Mouse (Mus musculus) spleen, adult 10 weeks (tissue): ENCODE measurements around the gene 1700020D05Rik. TPM values are rescaled to one million over a fixed set of nuclear protein-coding genes. Genes with fewer than 3 reads are reported as not detected.

Experiments used
- polyA plus RNA-seq: library from polyadenylated mRNA; stranded (reverse); fragments of 350-450 nt; fragmentation: Illumina TruSeq; extraction: RNeasy Lipid Tissue Mini Kit (QIAGEN cat#74804); gene quantifications from one replicate; pipeline ENCODE4 v1.2.3, GENCODE M21; 2015; ENCODE audit warnings: low replicate concordance; ENCODE audit not compliant: insufficient read depth

1700020D05Rik gene
- polyA plus RNA-seq: 2.5 TPM

GRCm38 (mm10) chr19:5503687-5504086 lies at the start of gene 1700020D05Rik:
Gene 1700020D05Rik (minus strand): TSS chr19:5503787.

DNA sequence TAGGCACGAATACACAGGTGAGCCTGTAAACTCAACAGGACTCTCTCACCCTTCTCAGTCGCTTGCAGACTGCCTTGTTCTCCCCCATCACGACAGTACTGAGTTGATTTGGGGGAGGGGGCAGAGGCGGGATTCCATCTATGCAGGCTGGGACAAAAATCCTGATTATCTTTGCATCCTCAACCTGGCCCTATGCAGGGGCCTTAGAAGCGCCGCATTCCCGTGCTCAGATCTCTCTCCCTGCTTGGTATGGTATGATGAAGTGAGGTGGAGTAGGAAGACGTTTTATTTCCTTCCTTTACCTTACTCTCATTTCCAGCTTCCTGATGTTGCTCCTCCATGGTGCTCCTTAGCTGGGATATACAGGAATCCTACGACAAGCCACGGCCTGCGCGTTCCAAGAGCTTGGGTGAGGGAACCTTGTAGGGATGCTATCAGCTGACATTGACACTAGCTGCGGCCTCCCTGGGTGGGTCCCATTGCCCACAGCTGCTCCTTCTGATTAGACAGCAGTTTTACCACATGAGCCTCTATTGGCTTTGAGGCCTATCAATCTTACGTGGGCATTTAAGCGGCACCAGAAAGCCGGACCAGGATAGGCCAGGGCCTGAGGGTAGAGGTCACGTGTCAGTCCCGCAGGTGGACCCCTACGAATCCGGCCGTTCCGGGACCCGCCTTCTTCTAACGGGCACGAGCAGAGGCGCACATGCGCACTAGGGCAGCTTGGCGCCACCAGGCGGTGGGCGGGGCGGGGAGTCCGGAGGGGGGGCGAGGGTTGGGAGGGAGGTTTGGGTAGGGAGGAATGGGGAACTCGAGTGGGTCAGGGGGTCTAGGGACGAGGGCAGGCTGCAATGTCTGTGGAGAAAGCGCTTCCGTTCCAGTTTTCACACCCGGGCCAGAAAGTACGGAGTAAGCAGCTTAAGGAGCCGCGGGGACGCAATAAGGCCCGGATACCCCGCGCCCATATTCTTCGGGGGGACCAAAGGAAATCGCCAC lies 6.7 kb upstream of the 1700020D05Rik start, which contains the start of gene Snx32:
TSS of gene Snx32 (minus strand) at position 508 of the 996 bp plus-strand sequence.

GRCm38 (mm10) chr19:5490313-5490897 lies 13.2 kb downstream of the 1700020D05Rik start, which contains the start of gene Cfl1:
Gene Cfl1 (plus strand): TSS chr19:5490455.

GRCm38 (mm10) chr19:5487768-5488550 lies 15.6 kb downstream of the 1700020D05Rik start, which contains the start of gene Mus81:
Gene Mus81 (minus strand): TSS chr19:5488402.

GRCm38 (mm10) chr19:5473720-5474119 lies 29.9 kb downstream of the 1700020D05Rik start, which contains the start of gene Efemp2:
Gene Efemp2 (plus strand): TSS chr19:5473954.

GRCm38 (mm10) chr19:5468374-5468773 lies 35.2 kb downstream of the 1700020D05Rik start, which contains the start of gene Ctsw:
Gene Ctsw (minus strand): TSS chr19:5468507.

DNA sequence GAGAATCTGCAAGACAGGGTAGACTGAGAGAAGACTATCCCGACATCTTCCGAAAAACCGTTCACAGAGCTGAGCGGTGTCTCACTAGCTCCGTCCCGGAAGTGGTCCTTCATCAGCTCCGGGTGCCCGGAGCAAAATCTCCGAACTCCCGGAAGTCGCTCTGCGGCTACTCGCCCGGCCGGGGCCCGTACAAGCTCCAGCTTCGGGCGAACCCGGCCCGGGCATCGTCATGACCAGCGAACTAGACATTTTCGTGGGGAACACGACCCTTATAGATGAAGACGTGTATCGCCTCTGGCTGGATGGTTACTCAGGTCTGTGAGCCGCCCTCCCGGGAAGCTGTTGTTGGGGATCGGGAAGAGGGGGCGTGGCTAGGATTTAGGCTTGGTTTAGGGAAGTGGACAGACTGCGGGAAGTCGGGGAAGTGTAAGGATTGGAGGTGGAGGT lies 43.1 kb downstream of the 1700020D05Rik start, which contains the start of gene Fibp:
TSS of gene Fibp (plus strand) at position 151 of the 447 bp plus-strand sequence.

DNA sequence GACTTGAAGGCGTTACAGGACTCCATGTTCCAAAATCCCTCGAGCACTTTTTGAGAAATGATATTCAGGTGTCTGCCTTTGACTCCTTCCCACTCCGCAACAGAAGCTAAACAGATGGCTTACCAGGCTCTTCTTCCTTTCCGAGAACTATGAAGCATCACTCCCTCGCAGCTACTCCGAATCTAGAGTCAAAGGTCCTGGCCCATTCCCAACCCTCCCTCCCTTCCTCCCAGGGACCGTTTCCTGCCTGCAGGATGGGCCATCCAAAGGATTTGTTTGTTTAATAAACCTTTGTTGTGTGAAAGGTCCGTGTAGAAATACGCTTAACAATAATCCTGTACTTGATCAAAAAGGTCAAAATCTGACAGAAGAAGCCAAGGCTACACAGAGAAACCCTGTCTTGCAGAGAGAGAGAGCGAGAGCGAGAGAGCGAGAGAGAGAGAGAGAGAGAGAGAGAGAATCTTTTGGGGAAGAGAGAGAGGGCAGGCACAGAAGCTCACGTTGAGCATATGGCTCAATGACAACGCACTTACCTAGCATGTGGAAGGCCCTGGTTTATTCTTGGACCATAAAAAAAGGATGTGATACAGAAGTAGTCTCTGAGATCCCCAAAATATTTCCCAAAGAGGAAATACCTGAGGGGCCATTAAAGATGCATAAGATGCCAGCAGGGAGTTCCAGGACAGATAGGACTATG lies 45.7 kb downstream of the 1700020D05Rik start, which contains the start of gene Ccdc85b:
TSS of gene Ccdc85b (minus strand) at position 149 of the 697 bp plus-strand sequence.

Other genes with a start within 250 kb of the 1700020D05Rik start
- gene Pacs1, start 230.7 kb downstream of the 1700020D05Rik start, polyA plus RNA-seq: 26.8 TPM
- 171 TPM for gene Sf3b2, start 208.3 kb downstream of the 1700020D05Rik start, polyA plus RNA-seq
- gene Gal3st3, start 205.5 kb downstream of the 1700020D05Rik start, polyA plus RNA-seq: 0.18 TPM
- gene Catsper1, start 168.0 kb downstream of the 1700020D05Rik start, polyA plus RNA-seq: not detected
- gene Cst6, start 154.2 kb downstream of the 1700020D05Rik start, polyA plus RNA-seq: not detected
- gene Eif1ad, start 137.0 kb downstream of the 1700020D05Rik start, polyA plus RNA-seq: 39.4 TPM
- 122 TPM for gene Banf1, start 136.6 kb downstream of the 1700020D05Rik start, polyA plus RNA-seq
- 46.2 TPM for gene Sart1, start 115.1 kb downstream of the 1700020D05Rik start, polyA plus RNA-seq
- not detected for gene Tsga10ip, start 101.3 kb downstream of the 1700020D05Rik start, polyA plus RNA-seq
- 91.5 TPM for gene Drap1, start 78.8 kb downstream of the 1700020D05Rik start, polyA plus RNA-seq
- gene AI837181, start 78.6 kb downstream of the 1700020D05Rik start, polyA plus RNA-seq: 13.6 TPM
- not detected for gene Fosl1, start 56.2 kb downstream of the 1700020D05Rik start, polyA plus RNA-seq
- gene Ccdc85b, start 45.9 kb downstream of the 1700020D05Rik start, polyA plus RNA-seq: 1.9 TPM
- 48.7 TPM for gene Fibp, start 43.2 kb downstream of the 1700020D05Rik start, polyA plus RNA-seq
- 42.6 TPM for gene Ctsw, start 35.3 kb downstream of the 1700020D05Rik start, polyA plus RNA-seq
- 4.0 TPM for gene Efemp2, start 29.8 kb downstream of the 1700020D05Rik start, polyA plus RNA-seq
- 11.7 TPM for gene Mus81, start 15.4 kb downstream of the 1700020D05Rik start, polyA plus RNA-seq
- gene Cfl1, start 13.3 kb downstream of the 1700020D05Rik start, polyA plus RNA-seq: 1,502 TPM
- 11.0 TPM for gene Snx32, start 6.8 kb upstream of the 1700020D05Rik start, polyA plus RNA-seq
- not detected for gene Ovol1, start 56.9 kb upstream of the 1700020D05Rik start, polyA plus RNA-seq
- 1.7 TPM for gene Ap5b1, start 64.2 kb upstream of the 1700020D05Rik start, polyA plus RNA-seq
- 23.7 TPM for gene Rnaseh2c, start 98.1 kb upstream of the 1700020D05Rik start, polyA plus RNA-seq
- 44.8 TPM for gene Kat5, start 106.5 kb upstream of the 1700020D05Rik start, polyA plus RNA-seq
- 29.6 TPM for gene Rela, start 133.7 kb upstream of the 1700020D05Rik start, polyA plus RNA-seq
- 103 TPM for gene Sipa1, start 159.9 kb upstream of the 1700020D05Rik start, polyA plus RNA-seq
- 12.7 TPM for gene Map3k11, start 185.0 kb upstream of the 1700020D05Rik start, polyA plus RNA-seq
- 25.8 TPM for gene Pcnx3, start 185.1 kb upstream of the 1700020D05Rik start, polyA plus RNA-seq
- gene Kcnk7, start 200.6 kb upstream of the 1700020D05Rik start, polyA plus RNA-seq: not detected
- 29.0 TPM for gene Ehbp1l1, start 222.5 kb upstream of the 1700020D05Rik start, polyA plus RNA-seq
- 8.4 TPM for gene Fam89b, start 225.9 kb upstream of the 1700020D05Rik start, polyA plus RNA-seq
- 9.0 TPM for gene Ltbp3, start 237.1 kb upstream of the 1700020D05Rik start, polyA plus RNA-seq